Mouse (Mus musculus): ENCODE data around the gene Mknk1. TPM values are rescaled to one million over a fixed set of nuclear protein-coding genes. Genes with fewer than 3 reads are reported as not detected.

Gene Mknk1
- 33.1 and 36.1 TPM in 2 replicates for polyA plus RNA-seq (2015; fragmentation: Nextera tagmentation; extraction: Ambion mirVana)

GRCm38 (mm10) chr4:115838696-115839641 is at the start of gene Mknk1:
TSS of gene Mknk1 (plus strand) at chr4:115839198.

DNA sequence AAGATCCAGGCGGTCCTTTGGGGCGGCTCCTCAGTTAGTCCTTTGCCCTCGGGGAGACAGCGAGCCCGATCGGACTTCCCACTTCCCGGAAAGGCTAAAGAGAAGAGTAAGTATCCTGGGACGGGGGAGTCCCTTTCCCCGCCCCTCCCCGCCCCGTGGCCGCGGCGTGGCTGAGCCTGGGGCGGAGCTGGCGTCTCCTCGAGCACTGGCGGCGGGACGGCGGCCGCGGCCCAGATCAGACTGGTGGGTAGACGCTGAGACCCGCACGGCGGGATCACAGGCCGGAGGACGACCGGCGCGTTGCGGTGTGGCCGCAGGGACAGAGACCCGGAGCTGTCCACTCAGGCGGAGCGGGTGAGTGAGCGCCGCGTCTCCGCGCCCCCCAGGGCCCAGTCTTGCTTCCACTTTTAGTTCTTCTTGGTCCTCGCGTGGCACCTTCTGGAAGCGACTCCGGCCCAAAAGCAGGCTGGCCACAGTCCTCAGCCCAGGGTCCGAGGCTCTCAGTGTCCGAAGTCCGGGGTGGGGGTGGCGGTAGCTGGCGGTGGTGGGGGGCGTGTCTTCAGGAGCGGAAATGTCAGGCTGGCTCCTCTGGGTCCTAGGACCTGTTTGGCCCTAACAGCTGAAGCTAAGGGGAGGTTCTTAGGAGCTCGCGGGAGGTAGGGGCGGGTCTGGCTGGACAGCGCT is 11.0 kb upstream of the Mknk1 start, which contains the start of gene Mob3c:
Gene Mob3c, plus strand, starts transcription at position 205 of the 684 bp plus-strand sequence.

GRCm38 (mm10) chr4:115884022-115884421 is 45.0 kb downstream of the Mknk1 start, which contains the start of gene Kncn:
TSS of gene Kncn (plus strand) at chr4:115884400.

GRCm38 (mm10) chr4:115890553-115890952 is 51.6 kb downstream of the Mknk1 start, which contains the start of gene 6430628N08Rik:
TSS of gene 6430628N08Rik (plus strand) at chr4:115890665.

Other genes with a start within 250 kb of the Mknk1 start
- gene Cyp4a32, start 238.2 kb upstream of the Mknk1 start, polyA plus RNA-seq (2015; fragmentation: Nextera tagmentation; extraction: Ambion mirVana), result not detected in 2 replicates
- gene Cyp4b1, start 191.5 kb upstream of the Mknk1 start, polyA plus RNA-seq (2015; fragmentation: Nextera tagmentation; extraction: Ambion mirVana), result 8.1 and 14.9 TPM in 2 replicates
- gene Efcab14, start 101.5 kb upstream of the Mknk1 start, polyA plus RNA-seq (2015; fragmentation: Nextera tagmentation; extraction: Ambion mirVana), result 21.4 and 23.9 TPM in 2 replicates
- 0.33 and 0.44 TPM in 2 replicates for gene Tex38, start 58.2 kb upstream of the Mknk1 start, polyA plus RNA-seq (2015; fragmentation: Nextera tagmentation; extraction: Ambion mirVana)
- gene Atpaf1, start 54.4 kb upstream of the Mknk1 start, polyA plus RNA-seq (2015; fragmentation: Nextera tagmentation; extraction: Ambion mirVana), result 55.5 and 58.5 TPM in 2 replicates
- gene Mob3c, start 11.1 kb upstream of the Mknk1 start, polyA plus RNA-seq (2015; fragmentation: Nextera tagmentation; extraction: Ambion mirVana), result 6.6 TPM in 2 replicates
- gene Kncn, start 45.2 kb downstream of the Mknk1 start, polyA plus RNA-seq (2015; fragmentation: Nextera tagmentation; extraction: Ambion mirVana), result not detected in 2 replicates
- not detected in 2 replicates for gene 6430628N08Rik, start 51.5 kb downstream of the Mknk1 start, polyA plus RNA-seq (2015; fragmentation: Nextera tagmentation; extraction: Ambion mirVana)
- not detected in 2 replicates for gene Dmbx1, start 100.7 kb downstream of the Mknk1 start, polyA plus RNA-seq (2015; fragmentation: Nextera tagmentation; extraction: Ambion mirVana)
- gene Faah, start 178.7 kb downstream of the Mknk1 start, polyA plus RNA-seq (2015; fragmentation: Nextera tagmentation; extraction: Ambion mirVana), result 0.18 and 0.29 TPM in 2 replicates
- gene Nsun4, start 214.7 kb downstream of the Mknk1 start, polyA plus RNA-seq (2015; fragmentation: Nextera tagmentation; extraction: Ambion mirVana), result 18.1 and 19.7 TPM in 2 replicates
- 990 and 1,102 TPM in 2 replicates for gene Uqcrh, start 235.9 kb downstream of the Mknk1 start, polyA plus RNA-seq (2015; fragmentation: Nextera tagmentation; extraction: Ambion mirVana)
- 34.7 and 38.3 TPM in 2 replicates for gene Lrrc41, start 236.1 kb downstream of the Mknk1 start, polyA plus RNA-seq (2015; fragmentation: Nextera tagmentation; extraction: Ambion mirVana)